Mouse (Mus musculus): ENCODE data around the gene Mansc1.
"Not testable (repeated sequence)": the region's sequence is repeated elsewhere in the genome, so short reads cannot be mapped to it uniquely, and the experiment has no call there.

The Mansc1 gene

GRCm38 (mm10) chr6:134631947-134632687 lies at the start of gene Mansc1:
Gene Mansc1, minus strand, starts transcription at chr6:134632488.
- no peak for DNase-seq (ENCODE audit: low spot score)

- not testable (repeated sequence) for DNase-seq (ENCODE audit: low spot score)
These were observed 47.0 kb upstream of the Mansc1 start for GRCm38 (mm10) chr6:134679330-134679729.

- no peak for DNase-seq (ENCODE audit: low spot score)
These were observed 45.7 kb upstream of the Mansc1 start for GRCm38 (mm10) chr6:134678037-134678436.

GRCm38 (mm10) chr6:134677504-134677903 lies 45.2 kb upstream of the Mansc1 start:
- DNase-seq (ENCODE audit: low spot score), result no peak

GRCm38 (mm10) chr6:134673712-134674111 lies 41.4 kb upstream of the Mansc1 start:
- DNase-seq (ENCODE audit: low spot score), result not testable (repeated sequence)

- no peak for DNase-seq (ENCODE audit: low spot score)
These were observed 38.7 kb upstream of the Mansc1 start for GRCm38 (mm10) chr6:134670881-134671411.

GRCm38 (mm10) chr6:134669179-134669865 lies 37.0 kb upstream of the Mansc1 start:
- DNase-seq (ENCODE audit: low spot score), result no peak

- DNase-seq (ENCODE audit: low spot score), result no peak
These were observed 36.2 kb upstream of the Mansc1 start for GRCm38 (mm10) chr6:134668519-134668918.

- no peak for DNase-seq (ENCODE audit: low spot score)
These were observed 33.5 kb upstream of the Mansc1 start for GRCm38 (mm10) chr6:134665817-134666216.

GRCm38 (mm10) chr6:134664573-134664972 lies 32.3 kb upstream of the Mansc1 start:
- DNase-seq (ENCODE audit: low spot score), result no peak

GRCm38 (mm10) chr6:134660714-134661406 lies 28.6 kb upstream of the Mansc1 start:
- no peak for DNase-seq (ENCODE audit: low spot score)

GRCm38 (mm10) chr6:134659108-134659958 lies 27.0 kb upstream of the Mansc1 start:
- DNase-seq (ENCODE audit: low spot score), result no peak

GRCm38 (mm10) chr6:134656527-134656926 lies 24.2 kb upstream of the Mansc1 start:
- no peak for DNase-seq (ENCODE audit: low spot score)

GRCm38 (mm10) chr6:134648356-134648755 lies 16.1 kb upstream of the Mansc1 start:
- no peak for DNase-seq (ENCODE audit: low spot score)

GRCm38 (mm10) chr6:134647621-134648020 lies 15.3 kb upstream of the Mansc1 start:
- no peak for DNase-seq (ENCODE audit: low spot score)

- DNase-seq (ENCODE audit: low spot score), result no peak
These were observed 14.5 kb upstream of the Mansc1 start for GRCm38 (mm10) chr6:134646835-134647234.

GRCm38 (mm10) chr6:134643296-134643695 lies 11.0 kb upstream of the Mansc1 start:
- no peak for DNase-seq (ENCODE audit: low spot score)

GRCm38 (mm10) chr6:134641738-134642446 lies 9.6 kb upstream of the Mansc1 start:
- no peak for DNase-seq (ENCODE audit: low spot score)

- peak; percentile 77 for DNase-seq (ENCODE audit: low spot score)
These were observed 8.5 kb upstream of the Mansc1 start for GRCm38 (mm10) chr6:134640485-134641475.

GRCm38 (mm10) chr6:134639900-134640299 lies 7.6 kb upstream of the Mansc1 start:
- DNase-seq (ENCODE audit: low spot score), result no peak
